Mouse (Mus musculus): Measurements from ENCODE around the gene Itgae. TPM values are rescaled to one million over a fixed set of nuclear protein-coding genes. Genes with fewer than 3 reads are reported as not detected.

Itgae gene
- polyA plus RNA-seq, 1 experiment from 2014 or later = 0.51 TPM

DNA sequence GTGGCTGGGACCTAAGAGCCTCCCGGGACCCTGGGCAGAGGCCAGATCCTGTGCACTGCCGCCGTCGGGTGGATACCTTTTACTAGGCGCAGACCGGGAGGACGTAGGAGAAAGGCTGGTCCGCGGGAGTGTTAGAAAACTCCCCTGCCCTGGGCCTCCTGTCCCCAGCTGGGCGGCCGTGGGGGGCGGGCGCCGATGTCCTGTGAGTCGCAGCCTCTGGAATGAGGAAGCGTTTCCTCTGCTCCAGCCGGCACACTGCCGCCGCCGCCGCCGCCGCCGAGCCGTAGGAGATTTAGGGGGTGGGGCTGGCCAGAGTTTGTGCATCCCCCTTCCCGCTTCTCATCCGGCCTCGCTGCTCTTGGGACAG, 87.1 kb downstream of the Itgae start:
- H3K4me1 ChIP-seq = peaks cover 15% of the 10 kb centered on the region
- H3K4me2 ChIP-seq (replicated peaks) = peak overlapping the region; percentile 68
- H3K27me3 ChIP-seq = no peaks in the 10 kb centered on the region
- under 1% methylated on average over 28 of the region's 28 CpGs for WGBS
- peak; percentile 64 for ATAC-seq (ENCODE audit: insufficient number of reproducible peaks, insufficient read depth, low FRiP score, low TSS enrichment)
- H3K27ac ChIP-seq = peak overlapping the region; percentile 95
- H3K9me3 ChIP-seq = no peaks in the 10 kb centered on the region
- peaks cover 21% of the 10 kb centered on the region for H3K36me3 ChIP-seq
- peak overlapping the region; percentile 93 for H3K9ac ChIP-seq
- peak overlapping the region; percentile 96 for H3K4me3 ChIP-seq

DNA sequence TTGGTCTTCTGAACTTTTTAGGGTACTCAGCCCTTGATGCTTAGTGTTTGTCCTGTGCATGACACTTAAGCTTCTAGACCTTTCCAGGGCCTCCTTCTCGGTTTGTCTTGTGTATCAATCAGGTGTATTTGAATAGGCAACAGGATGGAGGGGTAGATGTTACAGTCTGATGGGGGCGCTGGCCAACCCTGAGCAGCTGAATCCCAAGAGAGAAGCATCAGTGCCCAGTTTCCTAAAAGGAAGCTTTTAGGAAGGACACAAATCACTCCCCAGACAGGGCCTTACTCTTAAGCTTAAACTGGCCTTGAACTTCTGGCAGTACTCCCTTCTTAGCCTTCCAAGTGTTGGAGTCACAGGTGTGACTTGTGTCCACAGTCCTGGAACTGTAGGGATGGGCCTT, 87.5 kb downstream of the Itgae start:
- H3K9me3 ChIP-seq = no peaks in the 10 kb centered on the region
- peak overlapping the region; percentile 95; the same call in 1 of the 2 replicates for H3K27ac ChIP-seq
- no peaks in the 10 kb centered on the region for H3K27me3 ChIP-seq
- H3K4me3 ChIP-seq = peak overlapping the region; percentile 96
- peak overlapping the region; percentile 68 for H3K4me2 ChIP-seq (replicated peaks)
- peaks cover 21% of the 10 kb centered on the region for H3K36me3 ChIP-seq
- 2% methylated on average over 2 of the region's 2 CpGs for WGBS
- no peak for ATAC-seq (ENCODE audit: insufficient number of reproducible peaks, insufficient read depth, low FRiP score, low TSS enrichment)
- H3K4me1 ChIP-seq = peaks cover 15% of the 10 kb centered on the region
- peak overlapping the region; percentile 93 for H3K9ac ChIP-seq

DNA sequence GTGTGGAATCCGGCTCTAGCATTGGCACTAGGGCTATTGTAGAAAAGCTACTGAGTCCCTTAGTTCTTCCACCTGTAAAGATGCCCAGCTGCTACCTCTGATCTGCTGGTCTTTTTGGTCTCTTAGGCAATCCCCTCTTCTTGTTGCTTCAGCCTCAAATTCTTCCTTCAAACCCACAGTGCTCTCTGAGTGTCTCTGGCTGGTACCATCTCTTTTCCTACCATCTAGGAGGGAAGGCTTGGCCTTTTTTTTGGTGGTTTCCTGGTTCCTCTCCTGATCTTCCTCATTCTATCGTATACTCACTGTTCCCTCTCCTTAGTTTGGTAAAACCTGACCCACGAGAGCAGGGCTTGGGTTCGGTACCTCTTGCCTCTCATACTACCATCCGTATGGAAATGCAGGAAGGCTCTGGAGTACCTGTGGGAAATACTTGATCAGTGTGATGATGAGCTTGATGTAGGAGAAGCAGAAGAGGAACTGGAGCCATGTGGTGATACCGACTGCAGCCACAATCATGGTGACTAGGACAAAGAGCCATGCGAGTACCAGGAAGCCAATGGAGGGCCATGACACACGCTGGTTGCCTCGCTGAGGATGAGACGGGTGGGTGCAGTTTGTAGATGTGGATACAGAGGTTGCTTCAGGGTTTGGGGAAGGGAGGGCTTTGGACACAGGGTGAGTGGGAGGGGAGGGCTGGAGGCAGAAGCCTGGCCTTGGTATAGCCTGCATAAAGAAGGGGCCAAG, 95.7 kb downstream of the Itgae start:
- H3K9me3 ChIP-seq = no peaks in the 10 kb centered on the region
- 90% methylated on average over 10 of the region's 10 CpGs for WGBS
- no peak overlapping the region for H3K27ac ChIP-seq
- H3K36me3 ChIP-seq = peaks cover 28% of the 10 kb centered on the region
- no peak overlapping the region for H3K9ac ChIP-seq
- no peak for ATAC-seq (ENCODE audit: insufficient number of reproducible peaks, insufficient read depth, low FRiP score, low TSS enrichment)
- H3K4me2 ChIP-seq (replicated peaks) = no peak overlapping the region
- no peaks in the 10 kb centered on the region for H3K4me1 ChIP-seq
- no peaks in the 10 kb centered on the region for H3K27me3 ChIP-seq
- H3K4me3 ChIP-seq = no peak overlapping the region

DNA sequence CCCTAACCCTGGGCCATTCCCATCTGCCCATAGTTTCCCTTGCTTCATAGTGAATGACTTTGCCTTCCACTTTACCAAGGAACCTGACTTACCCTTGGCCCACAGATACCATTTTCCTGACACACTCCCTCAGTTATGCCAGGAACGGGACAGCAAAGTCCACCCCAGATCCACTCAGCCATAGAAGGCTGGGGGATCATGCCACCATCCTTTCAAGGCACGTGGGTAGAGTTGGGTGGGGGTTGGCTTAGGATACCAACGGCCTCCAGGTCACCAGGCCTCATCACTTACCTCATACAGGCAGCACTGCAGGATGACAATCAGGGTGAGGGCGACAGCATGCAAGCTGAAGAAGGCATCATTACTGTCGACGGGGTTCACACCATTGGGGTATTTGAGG, 96.8 kb downstream of the Itgae start:
- peaks cover 35% of the 10 kb centered on the region for H3K36me3 ChIP-seq
- H3K27me3 ChIP-seq = no peaks in the 10 kb centered on the region
- H3K4me1 ChIP-seq = no peaks in the 10 kb centered on the region
- H3K4me3 ChIP-seq = no peak overlapping the region
- H3K27ac ChIP-seq = no peak overlapping the region
- no peaks in the 10 kb centered on the region for H3K9me3 ChIP-seq
- ATAC-seq (ENCODE audit: insufficient number of reproducible peaks, insufficient read depth, low FRiP score, low TSS enrichment) = no peak
- no peak overlapping the region for H3K9ac ChIP-seq
- 85% methylated on average over 6 of the region's 6 CpGs for WGBS
- no peak overlapping the region for H3K4me2 ChIP-seq (replicated peaks)

DNA sequence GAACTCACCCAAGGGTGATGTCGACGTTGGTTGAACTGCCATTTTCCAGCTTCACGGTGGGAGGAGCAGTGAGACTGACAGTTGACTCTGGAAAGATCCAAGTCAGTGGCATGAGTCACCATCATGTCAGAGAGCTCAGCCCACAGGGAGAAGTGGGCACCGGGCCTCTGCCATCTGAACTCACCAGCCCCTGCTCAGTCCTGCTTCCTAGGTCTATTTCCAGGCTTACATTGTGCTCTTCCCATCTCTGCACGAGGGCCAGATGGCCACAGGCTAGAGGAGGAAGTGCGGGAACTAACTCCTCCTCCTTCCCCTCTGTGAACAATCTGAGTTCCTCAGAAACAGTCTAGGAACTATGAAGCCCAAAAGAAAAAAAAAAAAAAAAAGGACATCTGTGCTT, 102.7 kb downstream of the Itgae start:
- no peak for ATAC-seq (ENCODE audit: insufficient number of reproducible peaks, insufficient read depth, low FRiP score, low TSS enrichment)
- Histone ChIP-seq H3K4me3 (no peak overlapping the region), H3K4me2 (replicated peaks) (no peak overlapping the region), H3K27ac (no peak overlapping the region), H3K9ac (no peak overlapping the region), H3K4me1 (peaks cover 3% of the 10 kb centered on the region), H3K9me3 (no peaks in the 10 kb centered on the region), H3K36me3 (peaks cover 32% of the 10 kb centered on the region; the same call in 1 of the 2 replicates), H3K27me3 (no peaks in the 10 kb centered on the region)
- 66% methylated on average over 6 of the region's 6 CpGs for WGBS

DNA sequence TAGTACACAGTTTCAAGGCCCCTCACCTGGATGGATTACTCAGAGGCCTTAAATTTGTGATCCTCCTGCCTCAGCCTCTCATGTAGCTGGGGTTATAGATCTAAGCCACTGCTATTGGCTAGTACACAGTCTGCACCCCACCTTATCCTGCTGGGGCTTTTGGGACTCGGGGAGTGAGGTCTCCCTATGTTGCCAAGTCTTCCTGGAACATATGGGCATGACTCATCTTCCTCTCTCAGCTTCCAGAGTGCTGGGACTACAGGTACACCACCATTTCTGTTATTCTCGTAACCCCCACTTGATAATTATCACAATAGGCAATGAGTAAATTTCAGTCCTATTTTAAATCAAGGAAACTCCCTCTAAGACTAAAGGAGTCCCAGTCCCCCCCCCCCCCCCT, 104.1 kb downstream of the Itgae start:
- 78% methylated on average over 2 of the region's 2 CpGs for WGBS
- no peak overlapping the region for H3K27ac ChIP-seq
- H3K27me3 ChIP-seq = no peaks in the 10 kb centered on the region
- no peak overlapping the region for H3K4me3 ChIP-seq
- no peak overlapping the region for H3K9ac ChIP-seq
- H3K4me2 ChIP-seq (replicated peaks) = no peak overlapping the region
- no peaks in the 10 kb centered on the region for H3K9me3 ChIP-seq
- peaks cover 9% of the 10 kb centered on the region for H3K4me1 ChIP-seq
- no peak for ATAC-seq (ENCODE audit: insufficient number of reproducible peaks, insufficient read depth, low FRiP score, low TSS enrichment)
- H3K36me3 ChIP-seq = peaks cover 32% of the 10 kb centered on the region; the same call in 1 of the 2 replicates

Other genes starting within 250 kb of the Itgae start
- gene Atp2a3, start 129.4 kb upstream of the Itgae start, polyA plus RNA-seq (2016; fragmentation: Nextera tagmentation; extraction: Ambion mirVana) = 1.3 and 2.3 TPM in 2 replicates
- gene P2rx1, start 91.5 kb upstream of the Itgae start, polyA plus RNA-seq (2016; fragmentation: Nextera tagmentation; extraction: Ambion mirVana) = 0.98 and 1.0 TPM in 2 replicates
- gene Camkk1, start 71.6 kb upstream of the Itgae start, polyA plus RNA-seq (2016; fragmentation: Nextera tagmentation; extraction: Ambion mirVana) = 10.6 and 11.0 TPM in 2 replicates
- gene Ncbp3, start 42.8 kb upstream of the Itgae start, polyA plus RNA-seq (2016; fragmentation: Nextera tagmentation; extraction: Ambion mirVana) = 14.2 and 14.9 TPM in 2 replicates
- 18.2 and 18.4 TPM in 2 replicates for gene Haspin, start 47.7 kb downstream of the Itgae start, polyA plus RNA-seq (2016; fragmentation: Nextera tagmentation; extraction: Ambion mirVana)
- gene P2rx5, start 69.8 kb downstream of the Itgae start, polyA plus RNA-seq (2016; fragmentation: Nextera tagmentation; extraction: Ambion mirVana) = 0.42 and 0.60 TPM in 2 replicates
- gene Emc6, start 86.5 kb downstream of the Itgae start, polyA plus RNA-seq (2016; fragmentation: Nextera tagmentation; extraction: Ambion mirVana) = 99.7 and 104 TPM in 2 replicates
- 206 and 211 TPM in 2 replicates for gene Tax1bp3, start 86.5 kb downstream of the Itgae start, polyA plus RNA-seq (2016; fragmentation: Nextera tagmentation; extraction: Ambion mirVana)
- 24.5 and 26.5 TPM in 2 replicates for gene Ctns, start 108.5 kb downstream of the Itgae start, polyA plus RNA-seq (2016; fragmentation: Nextera tagmentation; extraction: Ambion mirVana)
- 2.0 and 2.1 TPM in 2 replicates for gene Shpk, start 108.9 kb downstream of the Itgae start, polyA plus RNA-seq (2016; fragmentation: Nextera tagmentation; extraction: Ambion mirVana)
- gene Trpv1, start 143.7 kb downstream of the Itgae start, polyA plus RNA-seq (2016; fragmentation: Nextera tagmentation; extraction: Ambion mirVana) = 0.19 and 0.27 TPM in 2 replicates
- gene Trpv3, start 176.8 kb downstream of the Itgae start, polyA plus RNA-seq (2016; fragmentation: Nextera tagmentation; extraction: Ambion mirVana) = 0.08 and 0.12 TPM in 2 replicates
- gene Aspa, start 239.0 kb downstream of the Itgae start, polyA plus RNA-seq (2016; fragmentation: Nextera tagmentation; extraction: Ambion mirVana) = 0.37 and 0.60 TPM in 2 replicates
- gene Gm49340, start 239.2 kb downstream of the Itgae start, polyA plus RNA-seq (2016; fragmentation: Nextera tagmentation; extraction: Ambion mirVana) = not detected in 2 replicates
- not detected in 2 replicates for gene Spata22, start 239.2 kb downstream of the Itgae start, polyA plus RNA-seq (2016; fragmentation: Nextera tagmentation; extraction: Ambion mirVana)

Measured in embryonic facial prominence, embryonic 12.5 days (tissue).